Mouse (Mus musculus): ENCODE measurements at regions not wholly inside any gene's neighbourhood (a gene's known extent, or its start where the extent isn't known, plus 50 kb on each side); places are given as distances from the start of the nearest gene placed in this dataset.
A peak's percentile ranks its signal among the peaks of the same experiment; 100 is the strongest.

DNA sequence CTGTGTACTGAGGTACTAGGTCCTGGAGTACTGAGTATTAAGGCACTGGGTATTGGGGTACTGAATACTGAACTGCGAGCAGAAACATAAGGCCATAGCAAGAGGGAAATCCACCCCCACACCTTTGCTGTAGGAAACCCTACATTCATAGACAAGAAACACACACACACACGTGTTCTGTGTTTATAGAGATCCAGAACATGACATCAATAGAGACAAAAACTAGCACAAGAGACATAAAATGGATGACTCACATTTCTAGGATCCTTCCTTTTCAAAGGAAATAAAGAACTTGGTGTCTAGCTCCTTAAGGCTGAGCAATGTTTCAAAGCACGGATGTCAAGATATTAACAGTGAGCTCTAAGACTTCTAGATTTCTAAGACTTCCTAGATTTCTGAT, 49.9 kb upstream of the Nepro start:
- DNase-seq (ENCODE audit: low read depth, low spot score): no peak

DNA sequence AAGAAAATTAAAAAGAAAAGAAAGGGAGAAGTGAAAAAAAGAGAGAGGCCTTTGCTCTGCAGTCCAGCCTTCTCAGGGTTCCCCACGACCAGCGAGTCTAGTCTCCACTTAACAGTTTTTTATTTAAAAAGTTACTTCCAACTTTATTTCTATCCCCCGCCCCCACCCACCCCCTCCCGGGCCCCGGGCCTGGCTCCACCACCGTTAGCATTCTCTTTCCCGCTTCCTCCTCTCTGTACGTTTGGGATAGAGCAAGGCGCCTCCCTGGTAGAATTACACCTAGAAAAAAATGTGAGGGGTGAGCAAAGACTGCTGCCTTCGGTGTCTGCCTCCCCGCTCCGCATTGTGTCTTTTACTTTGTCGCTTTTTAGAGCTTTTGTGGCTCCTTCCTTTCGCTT, 51.7 kb upstream of the Nepro start:
- no peak for DNase-seq (ENCODE audit: low read depth, low spot score)

DNA sequence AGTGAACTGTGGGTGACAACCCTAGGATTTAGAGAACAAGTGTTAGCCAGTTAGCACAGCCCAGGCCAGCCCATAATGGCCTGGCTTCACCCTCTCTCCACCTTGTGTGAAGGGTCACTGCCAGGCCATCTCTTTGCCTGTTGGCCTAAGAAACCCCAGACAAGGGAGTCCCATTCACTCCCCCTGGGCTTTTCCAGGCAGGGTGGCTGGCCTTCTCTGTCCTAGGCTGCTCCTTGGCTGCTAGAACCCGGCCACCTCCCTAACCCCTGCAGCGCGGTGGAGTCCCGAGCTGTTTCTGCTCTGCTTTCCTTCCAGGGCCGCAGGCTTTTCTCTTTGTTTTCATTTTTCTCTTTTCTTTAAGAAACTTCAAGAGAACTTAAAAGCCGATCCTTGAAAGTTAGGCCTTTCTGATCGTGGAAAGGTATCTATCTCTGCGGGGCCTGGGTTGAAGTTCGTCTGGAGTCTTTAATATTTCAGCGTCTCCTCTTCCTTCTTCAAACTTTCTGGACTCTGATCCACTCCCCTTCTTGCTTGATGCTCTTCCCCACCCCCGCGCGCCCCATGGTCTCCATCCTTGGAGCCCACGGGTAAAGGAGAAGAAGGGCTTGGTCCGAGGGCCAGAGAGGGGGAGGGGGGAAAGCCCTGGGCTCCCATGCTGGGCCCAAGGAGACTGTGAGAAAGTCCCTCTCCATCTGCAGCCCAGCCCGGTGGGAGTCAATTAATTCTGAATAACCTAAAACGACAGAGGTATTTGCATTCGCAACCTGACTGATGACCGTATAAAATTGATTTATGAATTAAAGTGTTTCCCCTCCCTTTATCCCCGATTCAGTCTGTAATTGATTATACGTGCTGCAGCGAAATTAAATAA, 52.3 kb upstream of the Nepro start:
- DNase-seq (ENCODE audit: low read depth, low spot score): peak; percentile 84

DNA sequence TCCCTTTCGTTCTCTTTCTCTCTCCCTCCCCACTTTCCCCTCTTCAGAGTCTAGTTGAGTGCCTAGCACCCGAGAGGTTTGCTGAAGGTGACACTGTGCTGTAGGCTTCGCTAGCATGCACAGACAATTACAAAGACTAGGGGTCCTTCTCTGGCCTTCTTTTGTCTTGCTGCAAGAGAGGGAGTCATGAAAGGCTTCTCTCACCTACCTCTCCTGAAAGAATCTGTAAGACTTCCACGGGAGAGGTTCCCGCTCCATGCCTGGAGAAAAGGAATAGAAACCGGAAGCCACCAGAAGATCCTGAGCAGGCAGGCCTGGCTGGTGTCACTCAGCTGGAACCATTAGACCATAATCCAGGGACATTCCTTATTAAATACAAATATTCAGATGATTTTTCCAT, 56.0 kb upstream of the Nepro start:
- no peak for DNase-seq (ENCODE audit: low read depth, low spot score)

DNA sequence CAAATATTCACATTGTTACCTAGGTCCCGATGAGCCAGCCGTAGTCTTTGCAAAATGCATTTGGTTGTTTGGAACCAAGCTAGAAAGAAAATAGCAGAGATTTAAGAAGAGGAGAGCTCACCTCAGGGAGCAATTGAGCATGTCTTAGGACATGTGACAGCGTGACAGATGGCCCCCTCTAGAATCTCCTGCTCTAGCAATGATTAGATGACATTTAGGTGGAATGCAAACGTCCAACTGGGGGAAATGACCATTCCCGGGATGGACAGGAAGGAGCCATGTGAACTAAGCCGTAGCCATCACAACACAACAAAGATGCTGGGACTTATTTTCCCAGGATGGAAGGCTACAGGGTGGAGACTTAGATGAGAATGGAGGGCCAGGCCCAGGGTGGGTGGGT, 57.0 kb upstream of the Nepro start:
- DNase-seq (ENCODE audit: low read depth, low spot score): no peak

DNA sequence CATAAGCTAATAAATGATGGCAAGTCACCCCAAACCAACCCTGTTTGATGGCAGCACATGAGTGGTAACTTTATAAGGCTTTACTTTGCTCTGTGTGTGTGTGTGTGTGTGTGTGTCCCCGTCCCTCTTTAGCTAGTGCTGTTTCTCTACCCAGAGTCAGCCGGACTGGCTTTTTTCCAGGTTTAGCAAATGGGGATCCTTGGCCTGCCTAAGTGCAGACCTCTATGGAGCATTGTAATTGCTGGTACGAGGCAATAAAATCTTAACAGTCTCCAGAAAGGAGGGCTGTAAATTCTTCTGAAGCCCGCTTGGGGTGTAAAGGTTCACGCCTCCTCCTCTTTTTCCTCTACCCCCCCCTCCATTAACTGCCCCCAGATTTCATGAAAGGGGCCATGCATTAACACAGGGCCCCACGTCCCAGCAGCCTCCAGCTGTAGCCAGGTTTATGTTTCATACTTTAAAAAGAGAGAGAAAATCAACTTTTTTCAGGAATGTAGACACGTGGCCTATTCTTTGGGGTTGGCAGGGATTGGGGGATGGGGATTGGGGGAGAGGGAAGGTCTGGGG, 57.6 kb upstream of the Nepro start:
- DNase-seq (ENCODE audit: low read depth, low spot score): peak; percentile 65

DNA sequence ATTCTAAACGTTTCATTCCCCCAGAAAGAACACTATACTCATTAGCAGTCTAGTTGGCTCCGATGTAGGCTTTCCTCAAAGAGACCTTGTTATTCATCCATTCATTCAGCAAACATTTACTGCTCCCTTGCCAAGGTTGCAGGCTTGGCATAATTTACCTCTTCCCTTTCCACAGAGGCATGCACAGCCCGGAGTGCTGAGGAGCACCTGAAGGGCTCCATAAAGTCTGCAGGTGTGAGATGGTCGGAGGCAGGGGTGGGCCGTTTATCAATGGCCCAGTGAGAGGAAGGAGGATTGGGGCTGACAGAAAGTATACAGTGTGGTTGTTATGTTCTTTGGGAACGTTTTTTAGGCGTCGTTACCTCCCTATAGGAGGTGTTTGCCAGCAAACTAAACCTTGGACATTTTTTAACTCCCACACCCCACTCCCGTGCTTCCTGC, 58.6 kb upstream of the Nepro start:
- no peak for DNase-seq (ENCODE audit: low read depth, low spot score)

DNA sequence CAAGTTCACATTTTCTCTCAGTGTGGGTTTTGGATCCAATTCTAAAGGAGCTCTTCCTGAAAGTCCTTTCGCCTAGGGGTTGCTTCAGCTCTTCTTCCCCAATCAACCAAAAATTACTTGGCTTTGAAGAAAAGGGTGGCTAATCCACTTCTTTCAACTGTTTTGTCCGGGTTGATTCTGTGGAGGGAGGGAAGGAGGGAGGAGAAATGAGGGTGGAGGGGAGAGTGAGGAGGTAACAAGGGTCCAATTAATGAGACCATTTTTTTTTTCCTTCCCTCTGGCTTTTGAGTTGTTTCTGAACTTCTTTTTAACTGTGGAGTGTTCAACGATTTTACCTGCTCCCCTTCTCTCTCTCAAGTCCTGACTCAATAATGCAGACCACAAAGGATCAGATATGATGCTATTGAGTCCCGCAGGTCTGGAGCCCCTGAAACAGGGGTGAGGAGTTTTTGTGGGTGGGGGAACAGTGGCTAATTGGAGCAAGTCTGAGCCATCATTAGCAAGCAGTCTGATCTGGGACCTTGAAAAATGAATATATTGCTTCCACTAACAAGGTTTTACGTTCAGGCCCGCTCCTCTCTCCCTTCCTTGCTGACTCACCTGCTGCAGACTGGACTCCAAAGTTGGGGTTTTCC, 61.0 kb upstream of the Nepro start:
- no peak for DNase-seq (ENCODE audit: low read depth, low spot score)

DNA sequence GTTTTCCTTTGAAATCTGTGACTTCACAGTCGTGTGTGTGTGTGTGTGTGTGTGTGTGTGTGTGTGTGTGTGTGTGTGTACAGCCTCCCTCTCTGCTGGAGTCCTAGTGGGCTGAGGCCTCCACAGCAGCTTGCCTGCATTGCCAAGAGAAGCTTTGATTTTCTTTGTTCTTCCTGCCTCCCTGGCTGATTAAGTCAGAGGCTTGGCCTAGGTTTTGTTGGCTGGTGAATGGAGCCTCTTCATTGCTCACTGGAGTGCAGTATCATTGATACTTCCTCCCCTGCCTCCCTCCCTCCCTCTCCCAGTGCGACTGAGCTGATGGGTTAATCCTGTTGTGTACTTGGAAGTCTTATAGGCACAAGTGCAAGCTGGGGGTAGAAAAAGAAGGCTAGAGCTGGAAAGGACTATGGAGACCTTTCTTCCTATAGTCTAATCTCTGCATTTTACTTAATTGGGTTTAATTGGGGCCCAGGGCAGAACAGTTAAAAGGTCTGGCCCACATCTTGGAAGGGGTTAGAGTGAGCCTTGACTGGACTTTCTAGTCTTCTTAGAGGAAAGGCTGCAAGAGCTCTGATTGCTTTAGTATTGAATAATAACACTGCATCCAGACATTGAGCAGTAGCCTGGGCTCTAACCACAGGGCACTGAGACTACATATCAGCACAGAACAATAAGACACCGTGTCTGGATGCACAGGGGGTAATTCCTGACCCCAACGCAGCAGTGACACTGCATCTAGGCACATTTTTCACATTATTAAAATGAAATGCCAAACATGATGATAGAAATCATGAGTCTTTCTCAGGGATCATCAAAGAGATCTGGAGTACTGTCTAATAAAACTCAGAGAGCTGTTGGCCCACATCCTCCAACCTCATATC, 62.9 kb upstream of the Nepro start:
- peak; percentile 37 for DNase-seq (ENCODE audit: low read depth, low spot score)

DNA sequence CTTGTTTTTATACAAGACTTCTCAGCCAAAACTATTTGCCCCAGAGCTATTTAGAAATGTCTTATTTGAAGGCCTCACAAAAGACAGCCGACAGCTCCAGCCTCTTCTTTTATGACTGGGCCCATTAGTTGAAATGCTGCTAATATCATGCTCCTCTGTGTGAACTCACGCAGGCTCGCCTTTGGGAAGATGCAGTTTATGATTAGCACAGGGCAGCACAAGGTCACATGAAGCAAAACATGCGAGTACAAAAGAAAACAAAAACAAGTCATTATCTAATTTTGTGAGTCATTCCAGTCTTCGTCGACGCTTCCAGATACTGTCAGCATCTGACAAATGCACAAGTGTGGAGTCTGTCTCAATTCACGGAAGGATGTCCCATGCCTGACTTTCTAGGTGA, 65.8 kb upstream of the Nepro start:
- no peak for DNase-seq (ENCODE audit: low read depth, low spot score)

DNA sequence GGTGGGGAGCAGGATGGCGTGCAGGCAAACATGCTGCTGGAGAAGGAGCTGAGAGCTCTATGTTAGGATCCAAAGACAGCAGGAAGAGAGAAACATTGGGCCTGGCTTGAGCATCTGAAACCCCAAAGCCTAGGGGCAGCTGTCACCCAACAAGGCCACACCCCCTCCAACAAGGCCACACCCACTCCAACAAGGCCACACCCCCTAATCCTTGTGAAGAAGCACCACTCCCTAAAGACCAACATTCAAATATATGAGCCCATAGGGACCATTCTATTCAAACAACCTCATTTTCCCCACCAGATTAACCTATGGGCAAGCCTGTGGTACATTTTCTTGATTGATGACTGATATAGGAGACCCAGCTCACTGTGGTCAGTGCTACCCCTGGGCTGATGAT, 67.9 kb upstream of the Nepro start:
- DNase-seq (ENCODE audit: low read depth, low spot score): no peak

DNA sequence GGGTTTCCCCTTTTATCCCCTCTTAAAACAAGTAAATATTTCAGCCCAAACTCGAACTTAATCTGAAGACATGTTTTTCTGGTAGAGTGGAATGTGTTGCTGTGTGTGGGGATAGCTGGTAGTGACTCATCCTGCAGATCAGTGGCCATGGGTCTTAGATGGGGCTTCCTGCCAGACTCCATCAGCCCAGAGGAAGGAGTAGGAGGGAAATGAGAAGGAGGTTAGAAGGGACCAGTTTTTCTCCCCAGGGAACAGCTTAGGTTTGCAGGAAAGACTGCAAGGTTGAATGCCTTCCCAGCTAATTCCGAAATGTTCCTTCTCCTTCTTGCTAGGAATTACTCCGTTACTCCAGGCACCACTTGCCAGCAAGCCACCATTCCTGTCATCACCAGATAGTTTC, 68.8 kb upstream of the Nepro start:
- DNase-seq (ENCODE audit: low read depth, low spot score): no peak

DNA sequence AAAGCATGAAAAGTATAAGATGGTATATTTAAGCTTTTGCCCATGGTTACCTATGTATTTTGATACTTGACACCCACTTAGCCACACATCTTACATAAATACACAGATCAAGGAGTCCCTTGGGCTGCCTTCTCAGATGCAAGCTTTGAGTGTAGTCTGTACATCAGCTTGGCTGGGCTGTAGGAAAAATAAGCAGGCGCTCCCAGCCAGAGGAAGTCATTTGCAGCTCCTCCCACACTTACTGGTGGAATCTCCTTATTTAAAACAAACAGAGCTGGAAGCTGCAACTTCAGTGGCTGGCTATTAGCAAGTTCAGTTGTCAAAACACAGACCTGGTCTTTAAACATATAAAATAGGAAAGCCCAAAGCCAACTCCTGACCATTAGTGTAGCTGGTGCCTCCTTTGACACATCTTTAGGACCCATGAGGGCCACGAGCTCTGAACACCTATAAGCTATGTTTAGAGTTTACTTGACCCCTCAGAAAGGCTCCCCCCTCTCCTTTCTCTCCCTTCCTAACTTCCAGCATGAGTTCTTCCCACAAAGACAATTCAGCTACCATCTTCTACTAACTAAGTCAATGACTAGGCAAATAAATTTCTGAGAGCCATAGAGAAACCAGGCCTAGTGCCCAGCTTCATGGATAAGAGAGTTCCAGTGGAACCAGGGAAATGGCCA, 75.4 kb upstream of the Nepro start:
- no peak for DNase-seq (ENCODE audit: low read depth, low spot score)

DNA sequence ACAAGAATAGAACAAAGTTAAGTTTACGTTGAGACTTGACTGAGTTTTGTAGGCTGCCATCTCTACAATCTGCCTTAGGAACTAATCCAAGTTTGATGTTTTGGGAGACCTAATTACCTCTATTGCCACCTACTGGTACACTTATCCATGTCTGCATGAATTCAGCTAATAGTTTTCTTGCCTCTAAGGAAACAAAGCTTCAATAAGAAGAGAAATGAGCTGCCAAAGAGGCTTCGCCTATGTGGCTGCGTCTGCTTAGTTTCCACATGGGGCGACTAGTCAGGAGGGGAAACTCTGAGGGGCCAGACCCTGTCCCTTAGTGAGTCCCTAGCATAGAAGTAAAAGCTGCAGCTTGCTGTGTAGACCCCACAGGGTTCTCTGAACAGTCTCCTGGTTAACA, 80.1 kb upstream of the Nepro start:
- peak; percentile 32 for DNase-seq (ENCODE audit: low read depth, low spot score)

DNA sequence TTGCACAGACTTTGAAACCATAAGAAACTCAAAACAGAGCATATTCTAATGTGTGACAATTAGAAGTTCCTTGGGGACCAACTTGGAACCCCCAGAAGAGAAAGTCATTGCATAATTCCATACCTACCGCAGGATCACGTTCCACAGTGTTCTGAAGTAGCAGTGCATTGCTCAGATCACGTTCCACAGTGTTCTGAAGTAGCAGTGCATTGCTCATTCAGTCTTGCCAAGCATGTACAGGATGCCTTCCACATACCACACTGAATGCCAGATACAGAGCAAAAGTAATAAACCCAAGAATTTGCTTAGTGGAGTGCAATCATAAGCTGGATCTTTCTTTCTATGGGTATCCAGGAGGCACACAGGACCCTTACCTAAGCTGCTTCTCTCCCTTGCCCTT, 78.4 kb upstream of the Boc start:
- DNase-seq (ENCODE audit: low read depth, low spot score): no peak

DNA sequence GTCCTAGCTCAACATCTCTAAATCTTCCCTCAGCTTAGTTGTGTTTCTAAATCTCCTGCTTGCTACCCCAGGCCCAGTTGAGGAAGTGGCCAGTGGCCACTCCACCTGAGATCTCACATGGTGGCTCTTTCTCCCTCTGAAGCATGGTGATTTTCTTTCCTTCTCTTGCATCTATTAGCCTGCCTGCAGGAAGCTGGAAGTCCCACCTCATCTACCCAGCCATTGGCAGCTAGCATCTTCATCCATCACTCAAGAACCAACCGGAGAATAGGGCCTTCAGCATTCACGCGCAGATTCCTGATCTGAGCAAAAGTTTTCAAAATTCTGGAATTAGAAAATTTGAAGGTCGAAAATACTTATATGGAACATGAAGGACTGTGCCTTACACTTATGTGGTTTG, 75.8 kb upstream of the Boc start:
- DNase-seq (ENCODE audit: low read depth, low spot score): no peak

DNA sequence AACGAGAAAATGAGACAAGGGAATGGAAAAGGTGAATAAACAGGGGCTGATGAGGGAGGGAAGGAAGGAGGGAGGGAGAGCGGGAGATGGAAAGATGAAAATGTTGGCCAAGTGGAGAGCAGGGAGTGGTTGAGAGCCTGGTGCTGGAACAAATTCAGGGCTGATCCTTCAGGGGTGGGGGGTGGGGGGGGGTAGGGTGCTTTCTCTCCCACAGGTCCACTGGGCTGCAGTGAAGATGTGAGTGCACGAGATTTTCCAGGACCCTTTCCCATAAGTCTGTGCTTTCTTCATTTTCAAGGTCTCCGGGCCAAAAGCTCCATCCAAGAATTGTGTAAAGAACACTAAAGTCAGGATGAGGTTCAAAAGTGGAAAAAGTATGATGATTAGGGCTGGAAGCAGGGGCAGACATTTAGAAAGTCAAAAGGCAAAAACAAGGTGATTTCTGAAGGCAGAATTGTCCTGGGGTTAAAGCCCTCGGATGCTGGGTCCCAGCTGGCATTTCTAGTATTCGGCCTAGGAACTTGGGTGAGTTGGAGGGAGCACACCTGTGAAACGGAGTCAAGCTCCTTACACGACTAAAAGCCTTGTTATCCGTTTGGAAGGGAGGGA, 74.5 kb upstream of the Boc start:
- DNase-seq (ENCODE audit: low read depth, low spot score): no peak

DNA sequence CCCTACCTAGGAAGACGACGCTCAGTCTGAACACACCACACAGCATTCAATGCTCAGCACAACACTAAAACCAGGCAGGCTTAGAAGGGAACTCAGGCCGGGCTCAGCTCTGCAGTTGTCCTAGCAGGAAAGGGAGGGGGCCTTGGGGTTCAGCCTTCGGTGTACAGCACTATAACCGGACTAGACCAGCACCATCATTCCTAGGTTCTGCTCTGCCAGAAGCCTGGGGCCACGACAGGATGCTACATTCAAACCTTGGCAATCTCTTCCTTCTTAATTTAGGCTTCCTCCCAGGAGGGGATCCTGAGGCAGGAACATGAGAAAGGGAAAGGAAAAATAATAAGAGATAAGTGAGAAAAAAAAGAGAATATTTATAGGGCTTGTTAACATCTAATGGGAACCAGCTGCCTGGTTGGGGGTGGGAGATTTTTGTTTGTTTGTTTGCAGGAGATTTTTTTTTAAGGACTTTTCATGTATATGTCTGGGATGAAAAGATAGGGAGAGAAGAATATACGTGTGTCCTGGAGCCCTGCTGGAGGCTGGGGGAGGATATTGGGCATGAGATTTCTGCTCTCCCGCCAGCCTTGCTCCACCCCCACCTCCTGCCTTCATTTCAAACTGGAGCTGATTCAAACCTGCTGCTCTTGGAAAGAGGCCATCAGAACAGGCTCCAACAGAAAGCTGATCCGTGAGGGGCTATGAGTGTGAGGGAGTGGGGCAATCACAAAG, 73.8 kb upstream of the Boc start:
- peak; percentile 62 for DNase-seq (ENCODE audit: low read depth, low spot score)

DNA sequence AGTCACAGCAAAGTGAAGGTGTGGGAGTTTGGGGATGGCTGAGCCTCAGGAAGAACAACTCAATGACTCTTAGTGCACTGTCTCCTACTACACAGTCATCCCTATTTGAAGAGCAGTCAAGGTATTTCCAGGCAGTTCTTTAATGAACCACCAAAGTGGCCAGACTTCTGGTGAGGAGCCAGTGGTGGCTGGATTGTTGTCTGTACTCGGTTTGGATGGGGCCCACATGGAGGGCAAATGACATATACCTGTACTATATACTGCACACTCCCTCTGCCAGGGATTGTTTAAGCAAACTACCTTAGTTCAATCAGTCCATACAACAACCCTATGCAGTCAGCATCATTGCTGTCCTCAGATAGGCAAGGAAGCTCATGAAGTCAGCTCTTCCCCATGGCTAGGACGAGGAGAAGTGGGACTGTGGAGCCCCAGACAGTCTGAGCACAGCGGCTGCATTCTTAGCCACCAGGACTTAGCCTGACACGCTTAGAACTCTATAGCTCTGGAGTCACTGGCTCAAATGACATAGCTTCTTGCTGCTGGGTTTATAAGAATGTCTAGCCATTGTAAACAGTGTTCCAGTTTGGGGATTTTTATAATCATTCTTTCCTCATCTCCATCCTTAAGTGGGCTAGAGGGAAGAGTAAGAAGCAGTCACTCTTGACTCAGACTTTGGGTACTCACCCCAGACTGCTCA, 72.8 kb upstream of the Boc start:
- no peak for DNase-seq (ENCODE audit: low read depth, low spot score)

DNA sequence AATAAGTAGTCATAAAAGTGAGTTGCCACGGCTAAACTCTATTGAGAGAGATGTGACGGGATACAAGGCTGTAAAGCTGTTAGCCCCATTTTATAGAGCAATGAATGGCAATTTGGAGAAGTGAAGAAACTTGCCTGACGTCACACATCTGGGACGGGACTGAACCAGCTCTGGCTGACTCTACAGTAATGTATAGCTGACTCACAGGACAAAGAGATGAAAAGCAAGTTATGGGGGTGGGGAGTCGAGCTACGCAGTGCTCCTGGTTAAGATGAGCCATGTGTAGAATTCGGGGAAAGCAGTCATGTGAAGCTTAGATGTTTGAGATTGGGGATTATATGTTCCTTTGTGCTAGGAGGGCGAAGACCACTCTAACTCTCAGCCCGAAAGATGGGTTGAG, 72.2 kb upstream of the Boc start:
- peak; percentile 39 for DNase-seq (ENCODE audit: low read depth, low spot score)

Measured in mesoderm, embryonic 11.5 days (tissue).